Mouse (Mus musculus) testis, postnatal 10 days (tissue): Measurements from ENCODE around the gene Vps16.

ENCODE experiments used
- DNase-seq: peaks from one replicate; pipeline ENCODE4 v3.0.0; 2021; ENCODE audit warnings: low spot score

Vps16 gene

DNA sequence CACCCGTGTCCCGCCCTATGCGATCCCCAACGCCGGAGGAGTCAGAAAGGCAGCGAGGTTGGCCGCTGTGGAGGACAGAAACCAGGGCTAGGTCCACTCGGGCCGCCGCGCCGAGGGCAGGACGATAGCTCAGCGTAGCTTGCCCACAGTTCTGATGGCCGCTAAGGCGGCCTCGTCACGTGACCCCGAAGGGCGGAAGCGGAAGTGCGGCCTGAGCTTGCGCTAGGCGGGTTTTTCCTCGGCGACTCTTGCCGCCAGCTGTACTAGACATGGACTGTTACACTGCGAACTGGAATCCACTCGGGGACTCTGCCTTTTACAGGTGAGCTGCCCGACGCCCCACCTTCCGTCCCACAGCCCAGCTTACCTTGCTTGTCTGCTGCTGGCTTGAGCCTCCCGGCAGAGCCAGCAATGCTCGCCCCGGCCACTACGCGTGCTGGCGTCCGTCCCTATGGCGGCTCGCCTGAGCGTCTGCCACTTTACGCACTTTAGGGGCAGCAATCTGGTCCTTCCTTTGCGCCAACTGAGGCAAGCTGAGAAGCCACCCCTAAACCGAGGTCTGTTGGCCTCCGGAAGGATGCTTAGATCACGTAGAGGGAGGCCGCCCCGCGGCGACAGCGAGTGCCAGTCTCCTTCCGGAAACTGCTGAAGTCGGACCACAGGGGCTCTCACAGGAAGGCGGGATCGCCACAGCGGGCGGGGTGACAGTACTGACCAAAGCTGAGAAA is at the start of gene Vps16, which contains the start of gene Pced1a:
Vps16 (plus strand) TSS at position 214 of the 728 bp plus-strand sequence.
Pced1a (minus strand) TSS at position 576 of the 728 bp plus-strand sequence.
- peak; percentile 94 for DNase-seq

GRCm38 (mm10) chr2:130374951-130375350 is 49.2 kb upstream of the Vps16 start:
- no peak for DNase-seq

DNA sequence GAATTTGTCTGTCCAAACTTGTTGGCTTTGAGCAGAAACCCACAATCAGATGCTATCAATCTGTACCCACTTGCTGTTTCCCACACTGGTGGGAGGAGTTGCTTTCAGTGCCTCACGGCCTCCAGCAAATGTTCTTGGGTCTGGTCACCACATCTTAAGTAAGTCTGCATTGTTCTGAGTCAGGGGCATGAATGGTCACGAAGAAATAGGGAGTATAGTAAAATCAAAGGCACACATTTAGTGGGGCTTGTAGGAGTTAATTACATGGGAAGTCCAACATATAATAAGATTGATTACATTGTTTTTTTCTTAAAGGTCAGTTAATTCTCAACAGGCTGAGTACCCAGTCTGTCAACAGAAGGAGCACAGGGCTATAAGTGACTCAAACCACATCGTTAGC is 40.9 kb upstream of the Vps16 start:
- DNase-seq, result no peak

DNA sequence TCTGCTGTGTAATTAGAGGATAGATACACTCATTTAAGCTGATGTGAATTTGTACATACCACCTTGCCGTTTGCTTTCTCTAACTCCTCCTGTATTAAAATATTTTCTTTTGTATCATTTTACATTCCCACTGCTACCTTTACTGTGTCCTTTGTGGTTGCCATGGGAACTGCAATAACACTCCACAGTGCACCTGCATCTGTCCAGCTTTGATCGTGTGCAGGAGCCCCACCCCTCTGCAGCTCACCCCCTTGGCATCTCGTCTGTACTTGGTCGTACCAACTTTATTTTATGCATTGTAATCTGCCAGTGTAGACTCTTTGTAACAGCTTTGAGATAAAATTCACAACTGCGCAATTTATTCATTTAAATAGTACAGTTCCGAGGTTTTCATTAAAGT is 40.2 kb upstream of the Vps16 start:
- no peak for DNase-seq

DNA sequence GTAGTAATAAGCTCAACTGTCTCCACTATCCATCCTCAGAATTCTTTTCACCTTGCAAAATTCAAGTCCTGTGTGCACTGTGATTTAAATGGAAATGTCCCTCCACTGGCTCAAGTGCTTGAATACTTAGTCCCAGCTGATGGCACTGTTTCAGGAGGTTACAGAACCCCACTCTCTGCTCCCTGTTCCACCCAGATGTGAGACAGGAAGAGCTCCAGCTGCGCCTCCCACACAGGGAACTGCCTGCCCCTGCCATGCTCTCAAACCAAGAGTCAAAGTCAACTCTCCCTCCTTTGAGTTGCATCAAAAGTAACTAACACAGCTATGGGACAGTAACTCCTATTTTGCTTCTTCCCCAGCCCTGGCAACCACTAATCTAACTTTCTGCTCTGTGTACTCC is 37.9 kb upstream of the Vps16 start:
- no peak for DNase-seq

DNA sequence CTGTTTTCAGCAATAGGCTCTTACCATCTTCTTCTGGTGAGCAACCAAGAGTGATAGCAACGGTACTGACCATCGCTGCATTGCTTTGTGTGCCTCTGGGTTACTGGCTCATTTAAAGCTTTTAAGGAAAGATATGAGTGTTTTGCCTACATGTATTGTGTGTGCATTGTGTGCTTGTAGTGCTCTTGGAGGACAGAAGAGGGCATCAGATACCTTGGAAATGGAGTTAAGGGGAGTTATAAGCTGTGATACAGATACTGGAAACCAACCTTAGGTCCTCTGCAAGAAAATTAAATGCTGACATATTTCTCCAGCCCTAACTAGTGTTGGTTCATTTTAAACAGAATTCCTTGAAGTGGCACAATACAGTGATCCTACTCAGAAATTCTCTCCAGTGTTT is 35.3 kb upstream of the Vps16 start:
- no peak for DNase-seq

DNA sequence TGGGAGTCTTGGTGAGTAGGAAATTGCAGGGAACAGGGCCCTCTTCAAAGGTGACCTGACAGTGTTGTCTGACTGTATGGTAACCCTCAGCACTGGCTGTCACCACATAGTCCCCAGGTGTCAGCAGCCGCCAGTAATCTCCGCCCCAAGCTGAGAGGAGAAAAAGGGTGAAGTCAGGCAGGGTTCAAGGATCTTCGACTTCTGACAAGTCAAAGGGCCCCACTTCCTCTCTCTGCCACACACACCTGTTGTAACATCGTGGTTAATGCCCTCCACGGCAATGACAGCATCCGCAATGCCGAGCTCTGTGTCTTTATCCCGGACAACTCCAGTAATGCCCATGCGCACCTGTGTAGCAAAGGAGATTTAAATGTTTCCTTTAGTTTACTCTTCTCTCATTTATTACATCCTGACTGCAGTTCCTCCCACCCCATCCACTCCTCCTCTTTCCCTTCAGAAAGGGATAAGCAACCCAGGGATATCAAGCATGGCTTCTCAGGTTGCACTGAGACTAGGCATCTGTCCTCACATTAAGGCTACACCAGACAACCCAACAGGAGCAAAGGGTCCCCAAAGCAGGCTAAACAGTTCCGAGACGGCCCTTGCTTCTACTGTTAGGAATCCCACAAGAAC is 33.0 kb upstream of the Vps16 start:
- no peak for DNase-seq

GRCm38 (mm10) chr2:130392836-130393235 is 31.3 kb upstream of the Vps16 start:
- no peak for DNase-seq

DNA sequence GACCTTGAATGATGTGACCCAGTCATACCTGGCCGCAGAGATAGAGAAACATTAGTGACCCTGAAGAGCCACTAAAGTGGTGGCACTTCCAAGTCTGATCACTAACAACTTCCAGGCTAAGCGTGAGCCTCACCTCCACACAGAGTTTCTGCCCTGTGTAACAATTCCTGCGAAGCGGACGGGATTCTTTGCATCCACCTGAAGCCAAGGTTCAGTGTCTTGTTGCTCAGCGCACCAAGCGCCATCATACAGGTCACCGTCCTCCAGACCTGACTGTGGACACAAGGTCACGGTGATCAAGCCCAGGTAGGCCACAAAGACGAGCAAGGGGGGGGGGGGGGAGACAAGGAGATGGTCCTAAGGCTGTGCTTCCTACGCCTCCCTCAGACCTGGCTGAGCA is 28.4 kb upstream of the Vps16 start:
- DNase-seq, result no peak

DNA sequence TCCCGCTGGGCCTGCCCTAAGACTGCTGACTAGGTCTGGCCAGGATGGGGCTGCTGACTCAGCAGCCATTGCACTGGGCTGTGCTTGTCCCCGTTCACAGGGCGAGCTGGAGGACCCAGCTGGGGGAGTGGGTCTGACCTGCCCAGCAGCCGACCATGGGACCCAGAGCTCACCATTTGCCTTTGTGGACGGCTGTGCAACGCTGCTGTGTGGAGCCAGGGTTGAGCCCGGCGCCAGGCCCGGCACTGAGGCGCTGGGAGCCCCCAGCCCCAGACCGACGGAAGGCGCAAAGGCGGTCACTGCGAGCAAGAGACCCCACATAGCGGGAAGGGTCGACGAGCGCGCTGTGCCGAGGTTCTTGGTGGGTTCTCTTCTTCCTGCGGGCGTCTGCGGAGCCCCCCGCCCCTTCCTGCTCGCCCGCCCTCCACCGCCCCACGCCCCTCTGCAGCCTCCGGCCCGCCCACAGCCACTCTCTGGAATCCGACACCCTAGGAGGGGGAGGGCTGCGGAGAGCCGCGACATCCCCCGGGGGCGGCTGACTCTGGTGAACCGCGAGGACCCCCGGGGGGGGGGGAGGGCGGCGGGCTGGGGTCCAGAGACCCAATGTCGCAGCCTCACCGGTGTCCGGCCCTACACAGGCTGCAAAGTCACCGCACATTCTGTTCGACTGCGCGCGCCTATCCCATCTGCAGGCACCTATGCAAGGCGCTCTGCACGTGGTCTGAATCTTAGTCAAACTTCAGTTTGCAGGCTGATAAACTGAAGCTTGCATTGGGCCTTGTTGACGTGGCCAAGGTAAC is 26.8 kb upstream of the Vps16 start, which contains the start of gene Cpxm1:
Cpxm1 (minus strand) TSS at position 389 of the 800 bp plus-strand sequence.
- peak; percentile 72 for DNase-seq

- DNase-seq, result no peak
Measured at GRCm38 (mm10) chr2:130398091-130398490, 26.0 kb upstream of the Vps16 start.

DNA sequence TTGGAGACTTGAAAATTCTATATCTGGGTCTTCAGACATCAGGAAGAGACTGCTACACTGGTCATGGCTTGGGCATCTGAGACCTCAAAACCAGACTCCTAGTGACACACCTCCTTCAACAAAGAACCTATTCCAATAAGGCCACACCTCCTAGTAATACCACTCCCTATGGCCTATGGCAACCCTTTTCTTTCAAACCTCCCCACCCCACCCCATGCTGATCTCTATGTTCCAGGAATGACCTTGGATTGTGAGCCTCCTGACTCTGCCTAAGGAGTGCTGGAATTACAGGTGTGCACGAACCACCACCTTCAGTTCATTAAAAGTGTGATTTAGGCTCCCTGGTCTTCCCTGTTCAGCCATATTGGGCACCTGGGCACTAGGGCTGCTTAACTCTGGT is 24.1 kb upstream of the Vps16 start:
- DNase-seq, result no peak

DNA sequence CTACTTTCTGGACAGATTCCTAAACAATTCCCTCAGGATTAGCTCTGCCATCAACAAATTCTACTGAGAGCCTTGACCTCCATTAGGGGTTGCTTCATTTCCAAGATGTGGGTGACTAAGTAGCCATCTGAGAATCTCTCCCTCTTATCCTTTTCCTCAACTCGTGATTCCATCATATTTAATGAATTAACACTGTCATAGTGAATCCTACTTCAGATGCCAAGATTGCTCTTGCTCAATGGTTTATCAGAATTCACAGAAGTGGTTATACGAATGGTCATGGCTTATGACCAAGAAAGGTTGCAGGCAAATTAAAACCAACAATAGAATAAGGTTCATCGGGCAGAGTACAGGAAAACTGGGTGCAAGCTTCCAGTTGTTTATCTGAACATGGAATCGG is 22.2 kb upstream of the Vps16 start:
- no peak for DNase-seq

DNA sequence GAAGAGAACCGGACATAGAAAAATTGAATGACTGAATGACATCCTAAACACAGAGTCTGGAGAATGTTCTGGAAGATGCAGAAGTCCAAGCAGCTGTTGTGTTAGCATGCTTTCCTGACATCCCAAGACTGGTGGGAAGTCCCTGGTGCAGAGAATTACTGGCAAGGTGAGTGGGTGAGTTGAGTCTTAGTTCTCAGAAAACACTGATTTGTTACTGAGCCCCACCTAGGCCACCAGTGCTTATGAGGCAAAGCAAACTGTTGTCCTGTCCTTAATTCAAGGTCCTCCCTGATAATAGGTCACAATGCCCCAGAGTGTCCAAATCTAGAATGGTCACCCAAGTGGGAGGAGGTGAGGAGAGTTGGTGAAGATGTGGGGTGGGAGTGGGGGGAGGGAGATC is 19.2 kb upstream of the Vps16 start, which contains the start of the genes Gm28372 and 1700020A23Rik:
Gm28372 (plus strand) TSS at position 301 of the 400 bp plus-strand sequence.
1700020A23Rik (plus strand) TSS at position 321 of the 400 bp plus-strand sequence.
- DNase-seq, result no peak

GRCm38 (mm10) chr2:130406178-130406577 is 18.0 kb upstream of the Vps16 start, which contains the start of gene Tmem239:
Tmem239 (plus strand) TSS chr2:130406478.
- DNase-seq, result no peak

DNA sequence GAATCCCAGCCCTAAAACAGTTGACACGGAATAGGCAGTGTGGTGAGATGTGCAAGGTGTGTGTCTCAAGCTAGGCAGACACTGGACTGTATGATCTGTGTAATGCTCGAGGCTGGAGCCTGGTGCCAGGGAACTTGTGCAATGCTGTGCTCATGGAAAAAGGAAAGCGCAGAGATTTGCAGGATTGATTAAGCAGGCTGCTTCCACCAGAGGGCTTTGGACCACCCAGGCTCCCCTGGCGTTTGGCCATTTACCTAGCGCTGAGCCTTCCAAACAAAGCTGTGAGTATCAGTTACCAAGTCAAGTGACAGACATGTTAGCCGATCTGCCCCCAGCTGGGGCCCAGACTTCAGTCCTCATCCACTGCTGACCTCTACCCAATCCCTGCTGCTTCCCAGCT is 15.9 kb upstream of the Vps16 start:
- DNase-seq, result no peak

GRCm38 (mm10) chr2:130411558-130412495 is 12.3 kb upstream of the Vps16 start:
- peak; percentile 96 for DNase-seq

DNA sequence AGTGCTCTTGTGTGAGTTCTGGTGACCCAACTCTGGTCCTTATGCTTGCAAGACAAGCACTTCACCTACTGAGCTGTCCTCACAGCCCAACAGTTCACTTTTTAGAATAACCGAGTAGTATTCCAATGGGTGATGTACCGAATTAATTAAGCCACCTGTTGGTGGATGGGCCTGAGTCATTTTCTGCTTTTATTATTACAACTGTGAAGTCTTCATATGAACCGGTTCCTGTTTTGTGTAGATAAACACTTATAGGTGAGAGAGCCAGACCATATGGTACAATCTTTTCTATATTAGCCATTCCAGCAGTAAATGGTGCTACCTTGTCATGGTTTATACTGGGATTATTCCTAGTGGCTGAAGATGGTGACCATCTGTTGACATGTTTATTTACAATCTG is 11.4 kb upstream of the Vps16 start:
- no peak for DNase-seq

DNA sequence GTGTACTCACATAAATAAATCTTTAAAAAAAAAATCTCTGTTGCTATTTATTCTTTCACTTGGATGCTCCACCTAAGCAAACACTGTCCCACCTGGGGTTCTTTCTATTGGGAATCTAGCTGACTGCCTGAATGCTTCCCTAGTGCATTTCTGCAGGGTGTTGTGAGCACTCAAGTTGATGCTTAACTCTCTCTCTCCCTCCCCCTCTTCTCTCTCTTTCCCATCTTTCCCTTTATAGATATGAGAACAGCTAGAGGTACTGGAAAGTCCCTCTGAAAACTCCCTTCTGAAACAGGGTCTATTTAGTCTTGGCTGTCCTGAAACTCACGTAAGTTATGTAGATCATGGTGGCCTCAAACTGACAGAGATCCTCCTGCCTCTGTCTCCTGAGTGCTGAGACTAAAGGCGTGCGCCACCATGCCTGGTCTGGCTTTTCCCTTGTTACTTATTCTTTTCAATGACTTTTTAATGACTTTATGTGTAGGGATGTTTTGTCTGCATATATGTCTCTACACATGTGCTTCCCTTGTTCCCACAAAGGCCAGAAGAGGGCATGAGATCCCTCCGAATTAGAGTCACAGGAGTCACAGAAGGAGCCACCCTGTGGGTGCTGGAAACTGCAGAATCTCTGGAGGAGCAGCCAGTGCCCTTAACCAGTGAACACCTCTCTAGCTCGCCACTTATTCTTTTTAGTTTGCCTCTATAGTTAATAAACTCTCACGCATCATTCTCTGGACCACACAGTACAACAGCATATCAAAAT is 9.9 kb upstream of the Vps16 start:
- no peak for DNase-seq

DNA sequence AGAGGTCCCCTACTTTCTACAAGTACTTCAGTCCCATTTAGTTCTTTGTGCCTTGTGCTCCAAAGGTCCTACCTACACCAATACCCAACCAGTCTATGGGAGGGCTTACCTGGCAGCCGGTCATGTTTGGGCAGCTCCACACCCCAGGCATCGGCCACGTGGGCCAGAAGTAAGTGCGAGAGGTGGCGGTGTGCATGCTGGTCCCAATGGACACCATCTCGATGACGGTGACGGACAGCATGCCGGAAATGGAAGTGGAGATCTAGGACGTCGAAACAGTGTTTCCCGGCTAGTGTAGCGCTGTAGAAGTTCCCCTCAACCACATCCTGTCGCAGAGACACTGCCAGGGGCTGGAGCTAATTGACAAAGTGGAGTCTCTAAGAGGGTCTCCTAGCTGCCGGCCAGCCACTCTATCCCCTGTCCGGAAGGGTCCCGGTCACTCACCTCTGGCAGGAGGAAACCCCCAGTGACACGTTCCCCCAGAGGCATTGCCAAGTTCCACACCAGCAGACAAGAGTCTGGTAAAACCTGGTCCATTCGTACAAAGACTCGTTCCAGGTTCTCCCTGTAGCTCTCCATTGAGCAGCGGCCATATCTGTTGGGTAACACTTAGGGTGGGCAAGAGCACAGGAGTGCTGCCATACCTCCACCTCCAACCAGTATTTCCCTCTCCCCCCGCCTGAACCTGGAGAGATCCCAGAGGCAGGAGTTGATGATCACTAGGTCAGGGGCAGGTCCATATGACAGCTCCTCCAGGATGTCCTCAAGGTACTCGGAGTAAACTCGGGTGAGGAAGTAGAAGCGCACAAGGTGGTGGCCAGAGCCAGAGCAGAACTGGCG is 2.1 kb upstream of the Vps16 start:
- DNase-seq, result no peak
